Mouse (Mus musculus) G1E (cell line): Measurements from ENCODE around the gene Mrpl48.

ENCODE experiments used
- CTCF ChIP-seq: IDR thresholded peaks from 2 replicates; pipeline ENCODE4 v1.5.1; 2012; ENCODE audit warnings: low read depth, low read length, inconsistent platforms, mixed read lengths
- GATA1 ChIP-seq: IDR thresholded peaks from 2 replicates; pipeline ENCODE4 v1.6.1; 2012; ENCODE audit warnings: borderline replicate concordance, low read length, inconsistent platforms, mixed read lengths
- GATA2 ChIP-seq: IDR thresholded peaks from 2 replicates; pipeline ENCODE4 v1.6.1; 2012; ENCODE audit warnings: low read depth, low read length, inconsistent platforms, borderline replicate concordance
- POLR2AphosphoS5 ChIP-seq: IDR thresholded peaks from 2 replicates; pipeline ENCODE4 v1.6.1; 2012; ENCODE audit warnings: low read depth, low read length, inconsistent platforms; ENCODE audit not compliant: insufficient replicate concordance
- TAL1 ChIP-seq: conservative IDR thresholded peaks from 2 replicates; pipeline ENCODE4 v1.6.1; 2012; ENCODE audit warnings: low read depth, low read length, inconsistent platforms, mixed read lengths

- TF ChIP-seq CTCF (no peak), POLR2AphosphoS5 (no peak), GATA1 (no peak), TAL1 (no peak), GATA2 (no peak)
Measured at GRCm38 (mm10) chr7:100600211-100600610, 7.9 kb downstream of the Mrpl48 start.
